Mouse (Mus musculus): Measurements from ENCODE around the gene Fam168a. TPM values are rescaled to one million over a fixed set of nuclear protein-coding genes. Genes with fewer than 3 reads are reported as not detected.

The Fam168a gene
- polyA plus RNA-seq, 1 experiment from 2014 or later, result 72.6 TPM

- Histone ChIP-seq H3K9me3 (no peaks in the 10 kb centered on the region), H3K36me3 (replicated peaks) (peaks cover 50% of the 10 kb centered on the region), H3K4me1 (no peaks in the 10 kb centered on the region), H3K9ac (no peak overlapping the region), H3K4me2 (no peak overlapping the region), H3K4me3 (replicated peaks) (no peak overlapping the region), H3K27ac (no peak overlapping the region), H3K27me3 (no peaks in the 10 kb centered on the region)
- ATAC-seq (ENCODE audit: low FRiP score), result no peak
- WGBS, result 29% methylated on average over 3 of the region's 3 CpGs
These were observed 180.1 kb downstream of the Fam168a start for GRCm38 (mm10) chr7:100886535-100886934.

Small RNA genes within 50 kb of the gene (microRNA-seq; reads per million reads assigned to microRNA genes)
- 119 reads per million, percentile 50 among the genes with 10 or more reads in this experiment for gene Mir3102

Other genes starting within 250 kb of the Fam168a start
- not detected in 2 replicates for gene Ucp3, start 233.6 kb upstream of the Fam168a start, polyA plus RNA-seq (2016; fragmentation: Nextera tagmentation; extraction: Ambion mirVana)
- gene Ucp2, start 213.3 kb upstream of the Fam168a start, polyA plus RNA-seq (2016; fragmentation: Nextera tagmentation; extraction: Ambion mirVana), result 83.8 and 93.1 TPM in 2 replicates
- gene Dnajb13, start 191.7 kb upstream of the Fam168a start, polyA plus RNA-seq (2016; fragmentation: Nextera tagmentation; extraction: Ambion mirVana), result 0.67 and 1.1 TPM in 2 replicates
- 12.6 and 15.1 TPM in 2 replicates for gene Coa4, start 169.6 kb upstream of the Fam168a start, polyA plus RNA-seq (2016; fragmentation: Nextera tagmentation; extraction: Ambion mirVana)
- 146 and 157 TPM in 2 replicates for gene Rab6a, start 99.2 kb upstream of the Fam168a start, polyA plus RNA-seq (2016; fragmentation: Nextera tagmentation; extraction: Ambion mirVana)
- gene Mrpl48, start 98.3 kb upstream of the Fam168a start, polyA plus RNA-seq (2016; fragmentation: Nextera tagmentation; extraction: Ambion mirVana), result 55.7 and 59.6 TPM in 2 replicates
- gene Plekhb1, start 44.2 kb upstream of the Fam168a start, polyA plus RNA-seq (2016; fragmentation: Nextera tagmentation; extraction: Ambion mirVana), result 4.4 and 6.3 TPM in 2 replicates
- 2.2 and 2.6 TPM in 2 replicates for gene Relt, start 156.8 kb downstream of the Fam168a start, polyA plus RNA-seq (2016; fragmentation: Nextera tagmentation; extraction: Ambion mirVana)
- 6.5 and 8.1 TPM in 2 replicates for gene Arhgef17, start 225.5 kb downstream of the Fam168a start, polyA plus RNA-seq (2016; fragmentation: Nextera tagmentation; extraction: Ambion mirVana)